Mouse (Mus musculus): ENCODE measurements at regions not wholly inside any gene's neighbourhood (a gene's known extent, or its start where the extent isn't known, plus 50 kb on each side); places are given as distances from the start of the nearest gene placed in this dataset.
"Not testable (repeated sequence)": the region's sequence is repeated elsewhere in the genome, so short reads cannot be mapped to it uniquely, and the experiment has no call there.

GRCm38 (mm10) chr3:83536624-83537023, 229.5 kb upstream of the Sfrp2 start:
- TF ChIP-seq CTCF (IDR thresholded peaks at IDR 0.05; ENCODE audit: control insufficient read depth, insufficient read depth, low read length); POLR2A (IDR thresholded peaks at IDR 0.05; ENCODE audit: borderline replicate concordance, control insufficient read depth, low read depth, low read length): not testable (repeated sequence)
